Mouse (Mus musculus) olfactory bulb, adult 2 months (tissue): ENCODE data around the gene Lypd6b. TPM values are rescaled to one million over a fixed set of nuclear protein-coding genes. Genes with fewer than 3 reads are reported as not detected.

ENCODE experiments used
- H3K27ac ChIP-seq: fragments of 200-500 bp; 2 replicates; pipeline ENCODE4 v1.5.1; 2012; ENCODE audit warnings: low read depth, low read length; ENCODE audit not compliant: insufficient read depth
- H3K4me1 ChIP-seq: fragments of 200-500 bp; 2 replicates; pipeline ENCODE4 v1.6.1; 2012; ENCODE audit warnings: low read length; ENCODE audit not compliant: control insufficient read depth, insufficient read depth
- H3K4me3 ChIP-seq: fragments of 200-500 bp; 2 replicates; pipeline ENCODE4 v1.5.1; 2012; ENCODE audit warnings: mild to moderate bottlenecking, low read depth, low read length, moderate library complexity; ENCODE audit not compliant: insufficient read depth
- CTCF ChIP-seq: fragments of 200-500 bp; IDR thresholded peaks from 2 replicates; pipeline ENCODE4 v1.5.1; 2012; ENCODE audit warnings: low read depth, mild to moderate bottlenecking, low read length, moderate library complexity; ENCODE audit not compliant: insufficient read depth
- POLR2A ChIP-seq: fragments of 200-500 bp; IDR thresholded peaks from 2 replicates; pipeline ENCODE4 v1.6.1; 2012; ENCODE audit warnings: mild to moderate bottlenecking, low read depth, low read length, moderate library complexity; ENCODE audit not compliant: insufficient read depth
- WGBS: fragments of 180-500 bp; shearing (Covaris S2); methylation state at CpG from one replicate; pipeline ENCODE4 v1.1.7; 2018; 5-methylcytosine and 5-hydroxymethylcytosine counted together
- polyA plus RNA-seq: library from polyadenylated mRNA; stranded (reverse); fragments of >200 nt; gene quantifications from 2 replicates; pipeline ENCODE4 v1.2.4, GENCODE M21; 2012; ENCODE audit warnings: low replicate concordance; ENCODE audit not compliant: missing spikeins, insufficient read depth, insufficient read length

Gene Lypd6b
- polyA plus RNA-seq, 1 experiment: not detected

GRCm38 (mm10) chr2:49957449-49957848 is 170.0 kb downstream of the Lypd6b start:
- 94% methylated on average over 2 of the region's 2 CpGs for WGBS
- no peak for TF ChIP-seq POLR2A
- Histone ChIP-seq H3K4me3 (no peak overlapping the region), H3K27ac (no peak overlapping the region), H3K4me1 (no peaks in the 10 kb centered on the region)

GRCm38 (mm10) chr2:49961991-49962390 is 174.5 kb downstream of the Lypd6b start:
- TF ChIP-seq CTCF (no peak), POLR2A (no peak)
- 96% methylated on average over 2 of the region's 2 CpGs for WGBS

GRCm38 (mm10) chr2:49964899-49965298 is 177.4 kb downstream of the Lypd6b start:
- Histone ChIP-seq H3K4me3 (no peak overlapping the region), H3K4me1 (no peaks in the 10 kb centered on the region), H3K27ac (no peak overlapping the region)
- no peak for TF ChIP-seq CTCF
- TF ChIP-seq POLR2A: no peak
- WGBS: 82% methylated on average over 3 of the region's 3 CpGs

More at GRCm38 (mm10) chr2:49961991-49962390, 174.5 kb downstream of the Lypd6b start:
- H3K4me1 ChIP-seq: no peaks in the 10 kb centered on the region
- no peak overlapping the region for H3K27ac ChIP-seq
- H3K4me3 ChIP-seq: no peak overlapping the region

GRCm38 (mm10) chr2:49967748-49968147 is 180.3 kb downstream of the Lypd6b start:
- Histone ChIP-seq H3K27ac (no peak overlapping the region), H3K4me1 (no peaks in the 10 kb centered on the region), H3K4me3 (no peak overlapping the region)
- WGBS: 53% methylated on average over 3 of the region's 3 CpGs
- no peak for TF ChIP-seq POLR2A
- TF ChIP-seq CTCF: no peak

DNA sequence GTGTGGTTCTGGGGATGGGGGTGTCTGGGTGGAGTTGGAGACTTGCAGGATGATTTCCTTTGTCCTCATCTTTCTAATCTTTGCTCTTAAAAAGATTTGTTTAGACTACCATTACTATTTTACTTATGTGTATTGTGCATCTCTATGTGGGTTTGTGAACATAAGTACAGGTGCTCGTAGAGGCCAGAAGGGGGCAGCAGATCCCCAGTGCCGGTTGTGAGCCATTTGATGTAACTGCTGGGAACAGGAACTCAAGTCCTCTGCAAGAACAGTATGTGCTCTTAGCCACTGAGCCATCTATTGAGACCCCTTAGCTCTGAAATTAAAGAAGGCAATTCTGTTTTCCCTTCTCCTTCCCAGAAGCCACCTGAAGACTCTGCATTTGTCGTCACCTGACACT is 183.5 kb downstream of the Lypd6b start:
- 97% methylated on average over 3 of the region's 3 CpGs for WGBS

DNA sequence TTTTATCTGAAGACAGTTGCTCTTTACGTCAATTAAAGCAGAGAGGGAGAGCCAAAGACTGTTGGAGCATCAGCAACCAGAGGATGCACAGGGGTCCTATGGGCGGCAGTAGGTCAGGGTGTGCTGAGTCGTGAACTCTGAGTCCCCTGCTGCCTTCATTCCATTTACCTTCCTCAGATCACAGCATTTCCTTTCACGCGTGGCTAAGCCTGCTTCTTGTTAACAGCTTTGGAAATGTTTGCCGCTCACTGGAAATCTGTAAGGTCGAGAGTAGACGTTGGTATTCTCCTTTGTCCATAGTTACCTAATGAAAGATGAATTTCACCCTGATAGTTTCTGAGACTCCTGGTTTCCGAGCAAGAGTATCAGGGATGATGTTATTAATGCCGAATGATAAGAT is 191.1 kb downstream of the Lypd6b start:
- Histone ChIP-seq H3K4me3 (no peak overlapping the region), H3K27ac (no peak overlapping the region), H3K4me1 (no peaks in the 10 kb centered on the region)
- 82% methylated on average over 10 of the region's 10 CpGs for WGBS
- TF ChIP-seq CTCF (no peak), POLR2A (no peak)

More for the DNA sequence above, 183.5 kb downstream of the Lypd6b start:
- no peak for TF ChIP-seq CTCF
- Histone ChIP-seq H3K4me3 (no peak overlapping the region), H3K27ac (no peak overlapping the region), H3K4me1 (no peaks in the 10 kb centered on the region)

DNA sequence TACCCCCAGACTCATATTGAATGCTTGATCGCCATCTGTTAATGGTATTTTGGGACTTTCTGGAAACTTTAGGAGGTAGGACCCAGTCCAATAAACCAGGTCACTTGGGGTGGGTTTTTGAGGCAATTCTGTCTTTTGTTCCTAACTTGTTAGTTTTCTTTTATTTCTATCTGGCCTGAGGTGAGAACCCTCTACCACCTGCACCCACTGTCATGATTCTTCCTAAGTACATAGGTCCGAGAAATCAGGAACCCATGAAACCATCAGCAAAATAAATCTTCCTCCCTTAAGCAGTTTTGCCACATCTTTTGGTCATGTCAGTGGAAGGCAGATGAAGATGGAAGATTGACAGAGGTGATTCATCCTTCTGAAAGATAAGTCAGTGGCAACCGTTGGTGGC is 192.5 kb downstream of the Lypd6b start:
- Histone ChIP-seq H3K4me3 (no peak overlapping the region), H3K27ac (no peak overlapping the region), H3K4me1 (no peaks in the 10 kb centered on the region)
- no peak for TF ChIP-seq CTCF
- TF ChIP-seq POLR2A: no peak
- WGBS: 96% methylated on average over 3 of the region's 3 CpGs

- no peaks in the 10 kb centered on the region for H3K4me1 ChIP-seq
- no peak overlapping the region for H3K27ac ChIP-seq
- TF ChIP-seq POLR2A: no peak
- TF ChIP-seq CTCF: no peak
- WGBS: 65% methylated on average over 5 of the region's 5 CpGs
- no peak overlapping the region for H3K4me3 ChIP-seq
Observed at GRCm38 (mm10) chr2:49983021-49983420, 195.5 kb downstream of the Lypd6b start.

GRCm38 (mm10) chr2:49984780-49985179 is 197.3 kb downstream of the Lypd6b start:
- Histone ChIP-seq H3K4me3 (no peak overlapping the region), H3K27ac (no peak overlapping the region), H3K4me1 (no peaks in the 10 kb centered on the region)
- TF ChIP-seq CTCF (no peak), POLR2A (no peak)
- WGBS: 86% methylated on average over 3 of the region's 3 CpGs

GRCm38 (mm10) chr2:49995841-49996240 is 208.4 kb downstream of the Lypd6b start:
- Histone ChIP-seq H3K27ac (no peak overlapping the region), H3K4me1 (no peaks in the 10 kb centered on the region), H3K4me3 (no peak overlapping the region)
- WGBS: 87% methylated on average over 4 of the region's 4 CpGs
- TF ChIP-seq POLR2A (no peak), CTCF (no peak)
